Mouse (Mus musculus) liver, embryonic 12.5 days (tissue): ENCODE data around the gene Atp1b1. TPM values are rescaled to one million over a fixed set of nuclear protein-coding genes. Genes with fewer than 3 reads are reported as not detected.

Experiments
- ATAC-seq: fragments of 200-750 bp; cut with Nextera tagmentation; 2 replicates; pipeline ENCODE4 v1.8.0; 2017; ENCODE audit warnings: moderate number of reproducible peaks, mild to moderate bottlenecking, moderate library complexity
- H3K27ac ChIP-seq: fragments of 300-500 bp; sonication (generic); 2 replicates; pipeline ENCODE4 v1.5.1; 2016; ENCODE audit warnings: mild to moderate bottlenecking
- H3K27me3 ChIP-seq: fragments of 300-500 bp; sonication (generic); replicated peaks from 2 replicates; pipeline ENCODE4 v1.6.1; 2016; ENCODE audit warnings: mild to moderate bottlenecking, moderate library complexity
- H3K36me3 ChIP-seq: fragments of 300-500 bp; sonication (generic); 2 replicates; pipeline ENCODE4 v1.6.1; 2016; ENCODE audit warnings: mild to moderate bottlenecking, moderate library complexity
- H3K4me1 ChIP-seq: fragments of 300-500 bp; sonication (generic); 2 replicates; pipeline ENCODE4 v1.6.1; 2016
- H3K4me2 ChIP-seq: fragments of 300-500 bp; sonication (generic); 2 replicates; pipeline ENCODE4 v1.6.1; 2016; ENCODE audit warnings: mild to moderate bottlenecking, moderate library complexity
- H3K4me3 ChIP-seq: fragments of 300-500 bp; sonication (generic); 2 replicates; pipeline ENCODE4 v1.5.1; 2016; ENCODE audit warnings: mild to moderate bottlenecking, moderate library complexity
- H3K9ac ChIP-seq: fragments of 300-500 bp; sonication (generic); 2 replicates; pipeline ENCODE4 v1.6.1; 2016; ENCODE audit warnings: mild to moderate bottlenecking, moderate library complexity
- H3K9me3 ChIP-seq: fragments of 300-500 bp; sonication (generic); replicated peaks from 2 replicates; pipeline ENCODE4 v1.6.1; 2016; ENCODE audit warnings: mild to moderate bottlenecking, moderate library complexity
- WGBS: fragments of 180-500 bp; shearing (Covaris S2); methylation state at CpG from one replicate; pipeline ENCODE4 v1.1.7; 2016; ENCODE audit not compliant: insufficient replicate concordance; 5-methylcytosine and 5-hydroxymethylcytosine counted together
- polyA plus RNA-seq: library from polyadenylated mRNA; unstranded; fragments of >200 nt; fragmentation: Nextera tagmentation; extraction: Ambion mirVana; gene quantifications from 2 replicates; pipeline ENCODE4 v1.2.1, GENCODE M21; 2016

The Atp1b1 gene
- polyA plus RNA-seq, 1 experiment from 2014 or later = 12.8 TPM

DNA sequence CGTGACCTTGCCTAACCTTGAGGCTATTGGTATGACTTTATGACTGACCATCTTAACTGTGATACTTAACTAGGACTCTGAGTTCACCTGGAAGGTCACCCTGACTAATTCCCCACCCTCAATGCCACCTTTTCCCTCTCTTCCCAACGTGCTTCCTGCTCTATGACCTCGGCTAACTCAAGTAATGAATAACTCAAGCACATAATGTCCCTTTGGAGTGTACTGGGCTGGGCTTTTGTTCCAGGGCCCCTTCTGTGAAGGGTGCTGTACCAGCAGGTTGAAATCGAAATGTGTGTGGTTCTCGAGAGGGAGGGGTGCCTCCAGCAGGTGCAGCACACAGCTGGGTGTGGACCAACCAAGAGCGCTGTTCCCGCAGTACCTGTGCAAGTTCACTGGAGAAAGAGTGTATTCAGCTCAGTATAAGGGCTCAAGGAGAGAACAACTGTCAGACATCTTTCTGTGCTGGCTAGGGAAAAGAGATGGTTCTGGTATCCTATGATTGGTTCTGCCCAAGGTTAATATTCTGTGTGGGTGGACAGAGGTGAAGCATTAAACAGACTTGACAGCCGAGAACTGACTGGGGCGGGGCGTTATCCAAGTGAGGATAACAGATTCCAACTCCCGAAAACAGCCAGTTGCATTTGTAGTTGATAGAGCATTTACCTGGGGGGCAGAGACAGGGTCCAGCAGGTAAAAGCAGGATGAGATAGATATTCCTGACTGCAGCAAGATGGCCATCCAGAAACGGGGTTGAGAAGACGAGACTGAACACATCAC lies 3.0 kb upstream of the Atp1b1 start:
- H3K9me3 ChIP-seq = no peaks in the 10 kb centered on the region
- no peaks in the 10 kb centered on the region for H3K36me3 ChIP-seq
- H3K9ac ChIP-seq = no peak overlapping the region
- no peak for ATAC-seq
- peaks cover 64% of the 10 kb centered on the region for H3K27me3 ChIP-seq
- no peak overlapping the region for H3K4me2 ChIP-seq
- no peak overlapping the region for H3K27ac ChIP-seq
- H3K4me1 ChIP-seq = peaks cover 17% of the 10 kb centered on the region; the same call in 1 of the 2 replicates
- H3K4me3 ChIP-seq = no peak overlapping the region
- 61% methylated on average over 13 of the region's 13 CpGs for WGBS

DNA sequence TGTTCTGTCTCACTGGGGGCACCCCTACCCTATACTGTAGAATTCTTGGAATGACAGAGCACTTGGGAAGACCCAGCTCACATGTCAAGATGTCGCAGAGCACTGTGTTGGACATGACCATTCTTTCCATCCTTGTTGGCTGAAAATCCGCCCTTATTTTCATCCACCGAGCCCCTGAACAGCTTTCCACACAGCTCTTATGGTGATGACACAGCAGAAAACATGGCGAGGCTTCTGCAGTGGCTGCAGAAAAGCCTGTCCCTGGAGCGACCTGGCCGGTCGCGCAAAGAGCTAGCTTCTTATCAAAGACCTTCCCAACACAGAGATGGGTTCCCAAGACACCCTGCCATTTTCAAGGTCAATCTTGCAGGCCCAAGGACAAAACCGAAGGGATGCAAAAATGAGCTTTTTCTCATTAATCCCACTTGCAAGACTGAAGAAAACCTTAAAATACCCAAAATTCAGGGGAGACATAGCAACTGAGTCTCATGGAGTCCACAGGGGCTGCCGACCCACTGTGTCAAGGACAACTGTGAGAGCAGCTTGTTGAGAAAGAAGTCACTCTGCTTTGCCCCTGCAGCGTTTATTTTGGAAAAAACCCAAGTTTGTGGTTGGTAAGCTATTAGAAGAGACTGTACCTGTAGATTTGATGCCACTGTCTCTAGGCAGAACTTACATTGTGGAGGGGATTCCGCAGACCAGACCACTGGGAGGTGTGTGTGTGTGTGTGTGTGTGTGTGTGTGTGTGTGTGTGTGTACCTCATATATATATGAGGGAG lies 1.2 kb upstream of the Atp1b1 start:
- Histone ChIP-seq H3K27ac (no peak overlapping the region), H3K9ac (no peak overlapping the region)
- WGBS = 37% methylated on average over 12 of the region's 12 CpGs

DNA sequence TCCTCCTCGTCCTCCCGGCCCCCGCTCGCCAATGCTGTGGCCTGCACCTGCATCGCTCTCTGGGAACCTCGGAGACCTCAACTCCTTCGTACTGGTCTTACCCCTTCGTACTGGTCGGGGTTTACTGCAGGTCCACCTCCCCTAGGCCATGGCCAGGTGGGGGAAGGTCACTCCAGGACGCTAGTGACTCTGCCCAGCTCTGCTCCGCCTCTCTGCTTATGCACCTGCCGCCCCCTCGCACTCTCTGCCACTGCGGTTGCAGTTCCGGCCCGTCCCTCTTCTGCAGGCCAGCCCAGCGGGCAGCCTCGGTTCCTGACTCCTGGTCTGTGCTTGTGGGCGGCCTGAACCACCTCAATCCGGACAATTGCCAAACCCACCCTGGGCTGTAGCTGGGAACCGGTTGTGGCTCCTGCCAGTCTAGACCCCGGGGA lies 481 bp upstream of the Atp1b1 start:
- no peaks in the 10 kb centered on the region for H3K36me3 ChIP-seq
- peaks cover 86% of the 10 kb centered on the region for H3K27me3 ChIP-seq
- 4% methylated on average over 22 of the region's 22 CpGs for WGBS

More for the DNA sequence above, 1.2 kb upstream of the Atp1b1 start:
- ATAC-seq = no peak
- Histone ChIP-seq H3K4me1 (peaks cover 17% of the 10 kb centered on the region; the same call in 1 of the 2 replicates), H3K27me3 (peaks cover 80% of the 10 kb centered on the region), H3K4me2 (peak overlapping the region; percentile 81; the same call in 1 of the 2 replicates), H3K9me3 (no peaks in the 10 kb centered on the region), H3K4me3 (0 out of 2 replicates have a peak overlapping the region, but pooled peaks have one; percentile 58), H3K36me3 (no peaks in the 10 kb centered on the region)

DNA sequence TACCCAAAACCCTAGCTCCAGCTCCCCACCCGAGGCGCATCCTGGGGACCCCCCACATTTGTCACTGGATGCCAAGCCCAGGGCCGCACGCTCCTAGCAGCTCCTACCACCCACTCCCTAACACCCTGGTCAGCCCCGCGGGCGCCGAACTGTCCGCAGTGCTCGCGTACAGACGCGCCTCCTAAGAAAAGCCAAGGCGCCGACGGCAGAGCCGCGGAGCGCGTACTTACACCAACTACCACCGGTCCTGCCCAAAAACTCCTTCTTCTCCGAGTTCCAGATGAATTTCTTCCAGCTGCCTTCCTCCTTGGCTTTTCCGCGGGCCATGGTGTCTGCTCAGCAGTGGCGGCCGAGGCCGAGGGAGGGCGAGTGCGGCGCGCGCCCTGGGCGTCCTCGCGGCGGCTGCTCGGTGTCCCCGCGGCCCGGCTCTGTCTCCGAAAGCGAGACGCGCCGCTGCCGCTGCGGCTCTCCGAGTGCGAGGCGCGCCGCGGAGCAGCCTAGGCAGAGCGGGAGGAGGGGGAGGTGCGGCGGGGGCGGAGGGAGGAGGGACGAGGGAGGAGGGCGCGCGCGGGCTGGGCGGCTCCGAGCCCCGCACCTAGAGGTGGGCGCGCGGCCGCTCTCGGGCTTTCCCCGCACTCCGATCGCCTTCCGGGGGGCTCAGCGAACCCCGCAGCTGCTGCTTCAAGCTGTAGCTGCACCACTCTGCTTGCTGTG lies 467 bp downstream of the Atp1b1 start:
- peak overlapping the region; percentile 43; the same call in 1 of the 2 replicates for H3K27ac ChIP-seq
- H3K36me3 ChIP-seq = no peaks in the 10 kb centered on the region
- peaks cover 83% of the 10 kb centered on the region for H3K27me3 ChIP-seq
- H3K4me1 ChIP-seq = peaks cover 19% of the 10 kb centered on the region; the same call in 1 of the 2 replicates
- 1% methylated on average over 67 of the region's 76 CpGs for WGBS
- peak overlapping the region; percentile 58 for H3K4me3 ChIP-seq
- ATAC-seq = peak; percentile 44
- H3K9me3 ChIP-seq = no peaks in the 10 kb centered on the region
- H3K4me2 ChIP-seq = peak overlapping the region; percentile 81
- H3K9ac ChIP-seq = peak overlapping the region; percentile 60

More for the DNA sequence above, 481 bp upstream of the Atp1b1 start:
- Histone ChIP-seq H3K4me2 (peak overlapping the region; percentile 81), H3K9ac (no peak overlapping the region), H3K4me3 (peak overlapping the region; percentile 58), H3K27ac (0 out of 2 replicates have a peak overlapping the region, but pooled peaks have one; percentile 49), H3K4me1 (peaks cover 19% of the 10 kb centered on the region; the same call in 1 of the 2 replicates), H3K9me3 (no peaks in the 10 kb centered on the region)
- peak; percentile 69 for ATAC-seq

GRCm38 (mm10) chr1:164456731-164457130 lies 1.4 kb downstream of the Atp1b1 start:
- H3K4me2 ChIP-seq = peak overlapping the region; percentile 81
- no peaks in the 10 kb centered on the region for H3K36me3 ChIP-seq
- H3K27me3 ChIP-seq = peaks cover 75% of the 10 kb centered on the region
- H3K27ac ChIP-seq = no peak overlapping the region
- ATAC-seq = no peak
- no peaks in the 10 kb centered on the region for H3K9me3 ChIP-seq
- WGBS = 8% methylated on average over 8 of the region's 8 CpGs
- H3K9ac ChIP-seq = no peak overlapping the region
- H3K4me3 ChIP-seq = peak overlapping the region; percentile 58
- H3K4me1 ChIP-seq = peaks cover 19% of the 10 kb centered on the region; the same call in 1 of the 2 replicates

DNA sequence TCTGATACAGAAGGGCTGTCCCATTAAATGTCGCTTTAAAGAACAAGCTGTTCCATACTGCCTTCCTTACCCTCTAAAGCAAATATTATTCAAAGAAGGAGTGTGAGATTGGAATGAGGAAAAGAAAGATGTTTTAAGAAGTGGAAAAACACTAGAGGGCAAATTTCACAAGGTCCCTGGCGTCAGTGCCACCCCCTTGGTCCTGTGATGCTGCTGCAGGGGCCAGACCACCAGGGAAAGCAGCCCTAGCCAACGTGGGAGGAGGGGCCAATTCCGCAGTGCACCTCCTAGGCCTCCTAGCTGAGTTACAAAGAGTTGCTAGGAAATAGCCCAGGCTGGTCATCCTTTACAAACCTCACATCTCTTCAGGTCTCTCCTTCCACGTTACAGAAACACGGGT lies 2.1 kb downstream of the Atp1b1 start:
- Histone ChIP-seq H3K27ac (no peak overlapping the region), H3K4me3 (peak overlapping the region; percentile 58; the same call in 1 of the 2 replicates), H3K27me3 (peaks cover 69% of the 10 kb centered on the region), H3K9me3 (no peaks in the 10 kb centered on the region), H3K4me2 (peak overlapping the region; percentile 81), H3K9ac (no peak overlapping the region), H3K4me1 (peaks cover 19% of the 10 kb centered on the region; the same call in 1 of the 2 replicates), H3K36me3 (no peaks in the 10 kb centered on the region)
- 24% methylated on average over 6 of the region's 6 CpGs for WGBS
- no peak for ATAC-seq

DNA sequence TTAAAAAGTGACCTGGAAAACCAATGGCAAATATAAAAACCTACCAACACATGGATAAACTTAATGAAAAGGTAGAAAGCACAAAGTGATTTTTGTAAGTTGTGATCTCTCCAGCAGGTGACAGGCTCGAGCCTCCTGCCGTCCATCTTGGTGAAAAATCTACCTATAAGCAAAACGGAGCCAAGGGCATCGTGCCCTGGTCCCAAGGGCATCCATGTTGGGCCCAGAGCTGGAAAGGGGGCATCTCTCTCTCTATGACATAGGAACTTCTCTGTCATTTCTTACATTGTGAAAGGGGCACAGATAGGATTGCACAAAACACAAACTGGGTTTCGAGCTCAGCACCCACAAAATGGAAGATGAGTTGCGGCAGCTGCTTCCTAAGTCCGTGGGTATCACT lies 2.5 kb downstream of the Atp1b1 start:
- H3K36me3 ChIP-seq = no peaks in the 10 kb centered on the region
- no peak overlapping the region for H3K4me3 ChIP-seq
- peaks cover 65% of the 10 kb centered on the region for H3K27me3 ChIP-seq
- no peak overlapping the region for H3K27ac ChIP-seq
- H3K9ac ChIP-seq = no peak overlapping the region
- 0 out of 2 replicates have a peak overlapping the region, but pooled peaks have one; percentile 81 for H3K4me2 ChIP-seq
- 57% methylated on average over 7 of the region's 7 CpGs for WGBS
- peaks cover 19% of the 10 kb centered on the region; the same call in 1 of the 2 replicates for H3K4me1 ChIP-seq
- no peaks in the 10 kb centered on the region for H3K9me3 ChIP-seq
- ATAC-seq = no peak

DNA sequence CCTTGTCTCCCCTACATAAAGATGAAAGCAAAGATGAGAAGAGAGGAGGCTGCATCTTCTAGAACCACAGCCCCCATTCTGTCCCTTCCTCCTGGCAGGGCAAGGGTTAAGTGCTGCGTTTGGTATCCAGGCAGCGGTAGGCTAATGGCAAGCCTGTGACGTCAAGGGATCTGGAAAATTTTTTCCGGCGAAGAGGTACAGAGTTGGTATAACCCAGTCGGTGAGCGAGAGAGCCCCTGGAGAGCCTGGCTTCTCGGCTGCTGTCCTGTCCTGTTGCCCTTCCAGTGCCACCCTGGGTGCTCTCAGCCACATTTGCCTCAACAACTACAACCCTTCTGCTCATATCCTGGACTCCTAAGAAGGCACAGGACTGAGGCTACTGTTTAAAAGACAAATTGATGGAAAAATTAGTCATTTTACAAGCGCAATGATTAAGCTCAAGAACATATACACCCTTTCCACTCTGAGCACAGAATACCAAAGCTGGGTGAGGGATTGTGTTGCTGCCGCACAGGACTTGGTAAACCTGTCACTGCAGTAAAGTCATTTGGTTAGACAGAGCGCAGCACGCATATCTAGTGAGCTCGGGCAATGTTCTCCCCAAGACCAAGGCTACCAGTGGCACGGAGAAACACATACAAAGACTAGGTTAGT lies 3.3 kb downstream of the Atp1b1 start:
- no peak overlapping the region for H3K27ac ChIP-seq
- H3K9me3 ChIP-seq = no peaks in the 10 kb centered on the region
- WGBS = 43% methylated on average over 14 of the region's 14 CpGs
- H3K4me2 ChIP-seq = peak overlapping the region; percentile 24
- H3K9ac ChIP-seq = no peak overlapping the region
- peaks cover 59% of the 10 kb centered on the region for H3K27me3 ChIP-seq
- H3K4me3 ChIP-seq = no peak overlapping the region
- peaks cover 19% of the 10 kb centered on the region; the same call in 1 of the 2 replicates for H3K4me1 ChIP-seq
- ATAC-seq = no peak
- no peaks in the 10 kb centered on the region for H3K36me3 ChIP-seq

DNA sequence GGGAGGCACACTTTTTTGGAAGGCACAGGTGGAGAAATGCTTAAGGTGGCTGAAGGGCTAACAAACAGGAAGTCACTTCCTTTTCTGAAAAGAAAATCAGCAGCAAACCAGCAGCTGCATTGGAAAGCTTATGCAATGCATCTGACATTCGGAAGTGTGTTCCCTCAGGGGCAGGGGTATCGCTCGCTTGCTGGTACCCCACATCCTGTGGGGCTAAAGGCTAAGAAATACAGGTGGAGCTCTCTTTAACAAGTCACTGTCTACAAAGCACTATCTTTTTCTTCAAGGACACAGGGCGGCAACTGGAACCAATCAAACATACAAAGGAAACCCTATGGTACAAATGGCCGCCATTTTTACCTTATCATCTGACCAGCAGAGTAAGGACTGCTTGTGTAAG lies 4.4 kb downstream of the Atp1b1 start:
- Histone ChIP-seq H3K27me3 (peaks cover 48% of the 10 kb centered on the region), H3K4me3 (no peak overlapping the region), H3K27ac (no peak overlapping the region), H3K9me3 (no peaks in the 10 kb centered on the region), H3K4me2 (no peak overlapping the region), H3K36me3 (no peaks in the 10 kb centered on the region), H3K9ac (no peak overlapping the region), H3K4me1 (peaks cover 15% of the 10 kb centered on the region; the same call in 1 of the 2 replicates)
- WGBS = 51% methylated on average over 5 of the region's 5 CpGs
- no peak for ATAC-seq

- Histone ChIP-seq H3K4me2 (no peak overlapping the region), H3K27ac (no peak overlapping the region)
Measured at GRCm38 (mm10) chr1:164453146-164453545, 5.0 kb downstream of the Atp1b1 start.

GRCm38 (mm10) chr1:164452580-164452979 lies 5.6 kb downstream of the Atp1b1 start:
- Histone ChIP-seq H3K9ac (no peak overlapping the region), H3K27ac (no peak overlapping the region), H3K27me3 (peaks cover 36% of the 10 kb centered on the region), H3K4me3 (no peak overlapping the region), H3K9me3 (no peaks in the 10 kb centered on the region), H3K36me3 (no peaks in the 10 kb centered on the region), H3K4me2 (no peak overlapping the region), H3K4me1 (peaks cover 4% of the 10 kb centered on the region; the same call in 1 of the 2 replicates)
- no peak for ATAC-seq
- 57% methylated on average over 6 of the region's 6 CpGs for WGBS

More at GRCm38 (mm10) chr1:164453146-164453545, 5.0 kb downstream of the Atp1b1 start:
- Histone ChIP-seq H3K4me1 (peaks cover 10% of the 10 kb centered on the region; the same call in 1 of the 2 replicates), H3K36me3 (no peaks in the 10 kb centered on the region), H3K9ac (no peak overlapping the region), H3K9me3 (no peaks in the 10 kb centered on the region), H3K4me3 (no peak overlapping the region), H3K27me3 (peaks cover 42% of the 10 kb centered on the region)
- WGBS = 81% methylated on average over 8 of the region's 8 CpGs
- no peak for ATAC-seq
